8 mouse cellular contexts compared by ENCODE assay signal in the genomic region with DNA sequence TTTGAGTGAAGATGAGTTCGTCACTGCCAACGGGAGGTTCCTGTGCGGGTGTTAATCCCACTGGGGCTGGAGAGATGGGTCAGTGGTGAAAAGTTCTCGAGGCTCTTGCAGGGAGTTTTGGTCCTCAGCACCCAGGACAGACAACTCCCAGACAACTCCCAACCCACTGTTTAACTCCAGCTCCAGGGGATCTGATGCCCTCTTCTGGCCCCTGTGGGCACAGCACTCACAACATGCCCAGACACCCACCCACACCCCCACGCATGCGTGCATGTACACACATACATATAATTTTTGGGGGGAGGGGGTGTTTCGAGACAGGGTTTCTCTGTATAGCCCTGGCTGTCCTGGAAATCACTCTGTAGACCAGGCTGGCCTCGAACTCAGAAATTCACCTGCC. TPM values are rescaled to one million over a fixed set of nuclear protein-coding genes. Genes with fewer than 3 reads are reported as not detected.
A peak's percentile ranks its signal among the peaks of the same experiment; 100 is the strongest.
DNase-seq lines count a peak whose midpoint lies in the region; ATAC-seq and TF ChIP-seq lines count a peak whose summit lies in the region.

No protein-coding gene starts in this region.

- TF ChIP-seq POLR2A in bone marrow, adult 2 months (IDR thresholded peaks at IDR 0.05; ENCODE audit: borderline replicate concordance, control insufficient read depth, low read depth, low read length), result no peak
- no peak for TF ChIP-seq POLR2A in lung, adult 2 months (IDR thresholded peaks at IDR 0.05; ENCODE audit: borderline replicate concordance, extremely low read depth, low read depth, low read length)

- DNase-seq in midbrain, embryonic 14.5 days, result peak; percentile 47
- peak; percentile 36 to 67 for DNase-seq in frontal cortex, postnatal 25 days (ENCODE audit: low spot score in 2 of 2)
- DNase-seq in lung, adult 2 months, result peak; percentile 62
- DNase-seq in right cerebral cortex, postnatal 4 days, result peak; percentile 68

- H3K9me3 ChIP-seq in midbrain, embryonic 14.5 days (ENCODE audit: control insufficient read depth, low read length), result no peaks in the 10 kb centered on the region
- H3K9me3 ChIP-seq in midbrain, embryonic 16.5 days (replicated peaks; ENCODE audit: control insufficient read depth, low read length, poor library complexity, severe bottlenecking), result no peaks in the 10 kb centered on the region
- no peaks in the 10 kb centered on the region for H3K9me3 ChIP-seq in kidney, embryonic 16.5 days (ENCODE audit: low read length)

- no peak overlapping the region for H3K4me2 ChIP-seq in midbrain, embryonic 14.5 days (ENCODE audit: low read length)
- H3K4me2 ChIP-seq in midbrain, embryonic 16.5 days (ENCODE audit: low read length), result no peak overlapping the region
- peak overlapping the region; percentile 36 for H3K4me2 ChIP-seq in kidney, embryonic 16.5 days (replicated peaks; ENCODE audit: low read depth, low read length)

- H3K9ac ChIP-seq in midbrain, embryonic 14.5 days (replicated peaks; ENCODE audit: low read length), result no peak overlapping the region
- no peak overlapping the region for H3K9ac ChIP-seq in midbrain, embryonic 16.5 days (ENCODE audit: low read depth, low read length)
- no peak overlapping the region for H3K9ac ChIP-seq in kidney, embryonic 16.5 days (replicated peaks; ENCODE audit: low read length)

- 0 out of 2 replicates have a peak, but pooled peaks cover 3% of the 10 kb centered on the region for H3K4me1 ChIP-seq in midbrain, embryonic 14.5 days (ENCODE audit: control insufficient read depth, insufficient read depth, low read length)
- no peaks in the 10 kb centered on the region; the same call in 1 of the 2 replicates for H3K4me1 ChIP-seq in midbrain, embryonic 16.5 days (ENCODE audit: control insufficient read depth, insufficient read depth, low read length)
- H3K4me1 ChIP-seq in bone marrow, adult 2 months (ENCODE audit: control insufficient read depth, insufficient read depth, low read length), result peaks cover 6% of the 10 kb centered on the region; the same call in 1 of the 2 replicates
- peaks cover 46% of the 10 kb centered on the region for H3K4me1 ChIP-seq in kidney, embryonic 16.5 days (ENCODE audit: insufficient read depth, low read length)
- peaks cover 12% of the 10 kb centered on the region for H3K4me1 ChIP-seq in lung, adult 2 months (ENCODE audit: control insufficient read depth, insufficient read depth, low read length)

- H3K4me3 ChIP-seq in midbrain, embryonic 14.5 days (replicated peaks; ENCODE audit: low read depth, low read length), result no peak overlapping the region
- no peak overlapping the region for H3K4me3 ChIP-seq in midbrain, embryonic 16.5 days (ENCODE audit: low read depth, low read length)
- no peak overlapping the region for H3K4me3 ChIP-seq in bone marrow, adult 2 months (replicated peaks; ENCODE audit: control insufficient read depth, low read depth, low read length)
- H3K4me3 ChIP-seq in kidney, embryonic 16.5 days (ENCODE audit: low read length), result no peak overlapping the region
- no peak overlapping the region for H3K4me3 ChIP-seq in lung, adult 2 months (replicated peaks; ENCODE audit: extremely low read depth, low read depth, low read length)

- H3K36me3 ChIP-seq in midbrain, embryonic 14.5 days (ENCODE audit: control insufficient read depth, insufficient read depth, low read length), result no peaks in the 10 kb centered on the region
- no peaks in the 10 kb centered on the region for H3K36me3 ChIP-seq in midbrain, embryonic 16.5 days (ENCODE audit: control insufficient read depth, insufficient read depth, low read length)
- no peaks in the 10 kb centered on the region for H3K36me3 ChIP-seq in kidney, embryonic 16.5 days (ENCODE audit: insufficient read depth, low read length)

- TF ChIP-seq CTCF in bone marrow, adult 2 months (IDR thresholded peaks at IDR 0.05; ENCODE audit: control insufficient read depth, insufficient read depth, low read length), result peak; percentile 74
- TF ChIP-seq CTCF in lung, adult 2 months (IDR thresholded peaks at IDR 0.05; ENCODE audit: insufficient read depth, low read length), result peak; percentile 69

- no peaks in the 10 kb centered on the region for H3K27me3 ChIP-seq in midbrain, embryonic 14.5 days (ENCODE audit: control insufficient read depth, insufficient read depth, low read length)
- no peaks in the 10 kb centered on the region for H3K27me3 ChIP-seq in midbrain, embryonic 16.5 days (ENCODE audit: control insufficient read depth, insufficient read depth, low read depth, low read length)
- H3K27me3 ChIP-seq in kidney, embryonic 16.5 days (ENCODE audit: insufficient read depth, low read length), result no peaks in the 10 kb centered on the region

- 41% methylated on average over 8 of the region's 8 CpGs for WGBS in midbrain, embryonic 14.5 days
- 33% methylated on average over 8 of the region's 8 CpGs for WGBS in midbrain, embryonic 16.5 days
- 62% methylated on average over 8 of the region's 8 CpGs for WGBS in bone marrow, adult 2 months
- 45% methylated on average over 8 of the region's 8 CpGs for WGBS in kidney, embryonic 16.5 days
- WGBS in lung, adult 2 months, result 48% methylated on average over 8 of the region's 8 CpGs

- ATAC-seq in midbrain, embryonic 14.5 days (ENCODE audit: low FRiP score, low TSS enrichment), result no peak
- ATAC-seq in midbrain, embryonic 16.5 days, result no peak
- no peak for ATAC-seq in kidney, embryonic 16.5 days (ENCODE audit: low FRiP score, low TSS enrichment)
- ATAC-seq in erythroid progenitor cell, adult 5-6 weeks (replicated peaks; ENCODE audit: low FRiP score, poor library complexity, severe bottlenecking), result no peak

- H3K27ac ChIP-seq in midbrain, embryonic 14.5 days (replicated peaks; ENCODE audit: low read depth, low read length), result no peak overlapping the region
- H3K27ac ChIP-seq in midbrain, embryonic 16.5 days (ENCODE audit: low read length), result no peak overlapping the region
- no peak overlapping the region for H3K27ac ChIP-seq in bone marrow, adult 2 months (ENCODE audit: control insufficient read depth, insufficient read depth, low read depth, low read length, poor library complexity)
- H3K27ac ChIP-seq in kidney, embryonic 16.5 days (ENCODE audit: low read length), result no peak overlapping the region

RNA-seq across cellular contexts. Expression of gene Mlec, which starts 5.6 kb away (rescaled TPM):
- polyA plus RNA-seq in midbrain, embryonic 14.5 days (2014; fragmentation: Nextera tagmentation; extraction: Ambion mirVana), result 14.6 and 18.6 TPM in 2 replicates
- 22.9 and 25.4 TPM in 2 replicates for polyA plus RNA-seq in midbrain, embryonic 16.5 days (2015; fragmentation: Nextera tagmentation; extraction: Ambion mirVana)
- polyA plus RNA-seq in bone marrow, adult 2 months (2011; ENCODE audit: insufficient read depth, insufficient read length, low replicate concordance, missing spikeins), result 25.2 and 56.9 TPM in 2 replicates
- polyA plus RNA-seq in kidney, embryonic 16.5 days (2015; fragmentation: Nextera tagmentation; extraction: Ambion mirVana), result 85.0 and 86.2 TPM in 2 replicates
- 44.1 and 53.8 TPM in 2 replicates for polyA plus RNA-seq in lung, adult 2 months (2012; rRNA removed)
- 32.3 and 36.8 TPM in 2 replicates for total RNA-seq in erythroid progenitor cell, adult 5-6 weeks (2015; ENCODE audit: low replicate concordance)
- total RNA-seq in erythroid progenitor cell, adult 5-6 weeks (2017; ENCODE audit: low replicate concordance), result 23.2 and 25.9 TPM in 2 replicates

RNA-seq across cellular contexts. Expression of gene Unc119b, which starts 28.8 kb away (rescaled TPM):
- 29.1 and 37.2 TPM in 2 replicates for polyA plus RNA-seq in midbrain, embryonic 14.5 days (2014; fragmentation: Nextera tagmentation; extraction: Ambion mirVana)
- 27.7 and 30.5 TPM in 2 replicates for polyA plus RNA-seq in midbrain, embryonic 16.5 days (2015; fragmentation: Nextera tagmentation; extraction: Ambion mirVana)
- 3.7 and 7.8 TPM in 2 replicates for polyA plus RNA-seq in bone marrow, adult 2 months (2011; ENCODE audit: insufficient read depth, insufficient read length, low replicate concordance, missing spikeins)
- polyA plus RNA-seq in kidney, embryonic 16.5 days (2015; fragmentation: Nextera tagmentation; extraction: Ambion mirVana), result 53.5 and 54.8 TPM in 2 replicates
- 50.0 and 52.8 TPM in 2 replicates for polyA plus RNA-seq in lung, adult 2 months (2012; rRNA removed)
- 5.4 and 5.9 TPM in 2 replicates for total RNA-seq in erythroid progenitor cell, adult 5-6 weeks (2015; ENCODE audit: low replicate concordance)
- 5.4 and 6.8 TPM in 2 replicates for total RNA-seq in erythroid progenitor cell, adult 5-6 weeks (2017; ENCODE audit: low replicate concordance)

RNA-seq across cellular contexts. Expression of gene Cabp1, which starts 30.6 kb away (rescaled TPM):
- polyA plus RNA-seq in midbrain, embryonic 14.5 days (2014; fragmentation: Nextera tagmentation; extraction: Ambion mirVana), result 6.6 and 6.9 TPM in 2 replicates
- 5.2 and 5.3 TPM in 2 replicates for polyA plus RNA-seq in midbrain, embryonic 16.5 days (2015; fragmentation: Nextera tagmentation; extraction: Ambion mirVana)
- polyA plus RNA-seq in bone marrow, adult 2 months (2011; ENCODE audit: insufficient read depth, insufficient read length, low replicate concordance, missing spikeins), result not detected in 2 replicates
- polyA plus RNA-seq in kidney, embryonic 16.5 days (2015; fragmentation: Nextera tagmentation; extraction: Ambion mirVana), result 1.3 TPM in 2 replicates
- 3.2 and 6.9 TPM in 2 replicates for polyA plus RNA-seq in lung, adult 2 months (2012; rRNA removed)
- not detected in 2 replicates for total RNA-seq in erythroid progenitor cell, adult 5-6 weeks (2015; ENCODE audit: low replicate concordance)
- total RNA-seq in erythroid progenitor cell, adult 5-6 weeks (2017; ENCODE audit: low replicate concordance), result not detected in 2 replicates

RNA-seq across cellular contexts. Expression of gene Acads, which starts 44.4 kb away (rescaled TPM):
- polyA plus RNA-seq in midbrain, embryonic 14.5 days (2014; fragmentation: Nextera tagmentation; extraction: Ambion mirVana), result 13.8 and 14.6 TPM in 2 replicates
- 14.2 and 15.8 TPM in 2 replicates for polyA plus RNA-seq in midbrain, embryonic 16.5 days (2015; fragmentation: Nextera tagmentation; extraction: Ambion mirVana)
- 12.0 and 23.7 TPM in 2 replicates for polyA plus RNA-seq in bone marrow, adult 2 months (2011; ENCODE audit: insufficient read depth, insufficient read length, low replicate concordance, missing spikeins)
- polyA plus RNA-seq in kidney, embryonic 16.5 days (2015; fragmentation: Nextera tagmentation; extraction: Ambion mirVana), result 98.1 and 106 TPM in 2 replicates
- 44.9 and 54.3 TPM in 2 replicates for polyA plus RNA-seq in lung, adult 2 months (2012; rRNA removed)
- total RNA-seq in erythroid progenitor cell, adult 5-6 weeks (2015; ENCODE audit: low replicate concordance), result 4.2 and 20.2 TPM in 2 replicates
- 2.4 and 8.0 TPM in 2 replicates for total RNA-seq in erythroid progenitor cell, adult 5-6 weeks (2017; ENCODE audit: low replicate concordance)
